Mouse (Mus musculus) erythroblast, embryonic 14.5 days (primary cell): ENCODE results near the gene Rbfox1. TPM values are rescaled to one million over a fixed set of nuclear protein-coding genes. Genes with fewer than 3 reads are reported as not detected.

Experiments used
- H3K27me3 ChIP-seq: 2 replicates; pipeline ENCODE4 v1.6.1; 2012; ENCODE audit warnings: inconsistent platforms; ENCODE audit not compliant: control insufficient read depth
- H3K36me3 ChIP-seq: 2 replicates; pipeline ENCODE4 v1.6.1; 2012; ENCODE audit warnings: mild to moderate bottlenecking, inconsistent platforms; ENCODE audit not compliant: control insufficient read depth
- H3K4me1 ChIP-seq: 2 replicates; pipeline ENCODE4 v1.6.1; 2012; ENCODE audit warnings: inconsistent platforms; ENCODE audit not compliant: control insufficient read depth
- H3K4me3 ChIP-seq: replicated peaks from 2 replicates; pipeline ENCODE3; 2012; ENCODE audit warnings: moderate library complexity, mild to moderate bottlenecking, inconsistent platforms
- H3K9me3 ChIP-seq: 2 replicates; pipeline ENCODE4 v1.6.1; 2012; ENCODE audit warnings: low read length, inconsistent platforms, mixed read lengths; ENCODE audit not compliant: control insufficient read depth
- GATA1 ChIP-seq: IDR thresholded peaks from 2 replicates; pipeline ENCODE4 v1.6.1; 2012; ENCODE audit warnings: low read length, inconsistent platforms, mixed read lengths
- TAL1 ChIP-seq: IDR thresholded peaks from 3 replicates; pipeline ENCODE4 v1.6.1; 2012; ENCODE audit warnings: low read length, inconsistent platforms, mixed read lengths
- polyA plus RNA-seq: library from polyadenylated mRNA; stranded (reverse); fragments of >175 nt; gene quantifications from 2 replicates; pipeline ENCODE4 v1.2.3, GENCODE M21; 2012

Rbfox1 gene
- polyA plus RNA-seq, 1 experiment, result not detected

- TF ChIP-seq TAL1 (no peak), GATA1 (no peak)
- H3K36me3 ChIP-seq, result no peaks in the 10 kb centered on the region
Observed at GRCm38 (mm10) chr16:6648753-6649152, 763.6 kb downstream of the Rbfox1 start.

DNA sequence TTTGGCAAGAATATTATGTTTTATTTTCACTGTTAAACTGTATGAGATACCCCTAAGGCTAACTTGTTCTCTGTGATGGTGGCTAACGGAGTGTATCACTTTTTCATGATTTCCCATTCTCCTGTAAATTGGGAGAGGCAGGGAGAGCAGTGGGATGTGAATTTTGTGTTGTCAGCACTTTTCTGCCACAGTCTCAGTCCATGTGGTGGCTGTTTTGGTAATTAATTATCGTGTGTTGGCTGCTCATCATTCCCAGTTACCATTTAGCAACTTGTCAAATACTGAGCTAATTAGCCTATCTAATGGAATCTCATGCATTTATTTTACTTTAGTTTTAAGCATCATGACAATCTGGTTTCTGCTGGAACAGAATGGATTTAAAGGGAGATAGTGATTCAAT, 773.4 kb downstream of the Rbfox1 start:
- H3K4me3 ChIP-seq, result no peak overlapping the region
- TF ChIP-seq GATA1 (no peak), TAL1 (no peak)
- H3K9me3 ChIP-seq, result 0 out of 2 replicates have a peak, but pooled peaks cover 2% of the 10 kb centered on the region
- H3K4me1 ChIP-seq, result no peaks in the 10 kb centered on the region
- no peaks in the 10 kb centered on the region for H3K36me3 ChIP-seq
- no peaks in the 10 kb centered on the region for H3K27me3 ChIP-seq

More at GRCm38 (mm10) chr16:6648753-6649152, 763.6 kb downstream of the Rbfox1 start:
- Histone ChIP-seq H3K4me1 (no peaks in the 10 kb centered on the region), H3K27me3 (no peaks in the 10 kb centered on the region), H3K9me3 (peaks cover 8% of the 10 kb centered on the region), H3K4me3 (no peak overlapping the region)

- TF ChIP-seq GATA1, result no peak
- no peak for TF ChIP-seq TAL1
- H3K4me1 ChIP-seq, result no peaks in the 10 kb centered on the region
- H3K27me3 ChIP-seq, result no peaks in the 10 kb centered on the region
- no peak overlapping the region for H3K4me3 ChIP-seq
- H3K9me3 ChIP-seq, result 0 out of 2 replicates have a peak, but pooled peaks cover 2% of the 10 kb centered on the region
- no peaks in the 10 kb centered on the region for H3K36me3 ChIP-seq
Observed at GRCm38 (mm10) chr16:6686076-6686757, 801.1 kb downstream of the Rbfox1 start.

DNA sequence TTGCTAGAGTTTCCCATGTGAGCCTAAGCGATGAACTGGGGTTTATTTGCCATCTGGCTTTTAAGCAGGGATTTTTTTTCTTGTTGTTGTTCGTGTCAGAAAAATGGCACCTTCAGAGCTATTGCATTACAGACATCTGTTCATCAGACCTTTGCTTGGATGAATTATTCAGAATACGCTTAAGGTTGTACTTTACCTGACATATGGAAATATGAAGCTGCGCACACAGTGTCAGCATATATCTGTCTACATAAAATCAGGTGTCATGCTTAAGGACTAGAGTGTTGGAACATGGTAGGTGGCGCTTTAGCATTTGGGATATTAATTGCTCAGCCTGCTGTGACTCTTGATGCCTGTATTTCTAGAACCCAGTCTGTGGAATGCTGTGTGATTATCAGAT, 819.7 kb downstream of the Rbfox1 start:
- H3K27me3 ChIP-seq, result no peaks in the 10 kb centered on the region
- no peaks in the 10 kb centered on the region for H3K9me3 ChIP-seq
- no peaks in the 10 kb centered on the region for H3K4me1 ChIP-seq
- no peak overlapping the region for H3K4me3 ChIP-seq
- no peaks in the 10 kb centered on the region for H3K36me3 ChIP-seq
- no peak for TF ChIP-seq TAL1
- no peak for TF ChIP-seq GATA1

GRCm38 (mm10) chr16:6712341-6712740, 827.2 kb downstream of the Rbfox1 start:
- H3K36me3 ChIP-seq, result no peaks in the 10 kb centered on the region
- H3K4me1 ChIP-seq, result no peaks in the 10 kb centered on the region
- no peak for TF ChIP-seq TAL1
- no peak for TF ChIP-seq GATA1
- no peaks in the 10 kb centered on the region for H3K9me3 ChIP-seq
- H3K27me3 ChIP-seq, result no peaks in the 10 kb centered on the region
- H3K4me3 ChIP-seq, result no peak overlapping the region

DNA sequence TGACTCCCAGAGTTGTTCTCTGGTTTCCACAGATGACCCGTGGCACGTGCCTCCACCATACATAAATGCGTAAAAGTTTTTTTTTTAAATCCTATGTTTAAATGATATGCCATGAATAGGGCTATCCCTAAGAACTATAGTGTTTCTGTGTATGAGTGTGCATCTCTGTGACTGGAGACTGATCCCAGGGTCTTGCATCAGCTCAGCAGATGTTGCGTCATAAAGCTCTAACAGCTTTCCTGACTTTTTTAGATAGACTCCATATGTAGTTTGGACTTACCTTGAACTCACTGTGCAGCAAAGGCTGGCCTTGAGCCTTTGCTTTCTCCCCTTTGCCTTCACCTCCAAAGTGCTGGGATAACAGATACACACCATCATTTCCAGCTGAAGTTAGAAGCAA, 830.1 kb downstream of the Rbfox1 start:
- no peak for TF ChIP-seq GATA1
- TF ChIP-seq TAL1, result no peak

DNA sequence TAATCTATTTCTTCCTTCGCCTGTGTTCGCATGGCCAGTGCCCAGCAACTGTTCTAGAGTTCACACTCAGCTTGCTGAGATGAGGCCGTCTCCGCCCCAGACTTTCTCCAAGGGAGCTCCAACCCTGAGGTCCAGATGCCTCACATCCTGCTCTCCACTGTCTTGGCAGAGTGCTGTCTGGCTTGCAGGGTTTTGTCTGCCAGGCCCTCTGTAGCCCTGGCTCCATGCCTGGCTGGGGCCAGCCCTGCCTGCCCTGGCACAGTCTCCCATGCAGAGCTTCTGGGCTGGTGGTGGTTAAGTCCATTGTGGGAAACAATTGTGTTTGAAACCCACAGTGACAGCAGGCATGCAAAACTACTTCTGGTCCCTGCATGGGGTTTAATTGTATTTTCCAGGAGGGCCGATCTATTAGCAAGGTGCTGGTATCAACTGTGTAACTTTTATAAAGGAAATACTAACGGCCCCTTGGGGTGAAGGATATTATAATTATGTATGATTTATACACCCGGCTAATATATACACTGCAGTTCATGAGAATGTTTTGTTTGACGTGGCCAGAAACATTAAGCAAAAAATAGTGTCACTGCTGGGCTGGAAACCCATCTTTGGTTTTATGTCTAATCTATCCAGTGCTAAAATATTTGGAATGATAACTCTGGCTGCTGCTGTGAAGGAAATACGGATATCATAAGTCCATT, 831.2 kb downstream of the Rbfox1 start:
- Histone ChIP-seq H3K36me3 (no peaks in the 10 kb centered on the region), H3K9me3 (no peaks in the 10 kb centered on the region), H3K4me1 (no peaks in the 10 kb centered on the region), H3K4me3 (no peak overlapping the region), H3K27me3 (no peaks in the 10 kb centered on the region)
- no peak for TF ChIP-seq GATA1
- no peak for TF ChIP-seq TAL1

More for the DNA sequence above, 830.1 kb downstream of the Rbfox1 start:
- no peaks in the 10 kb centered on the region for H3K9me3 ChIP-seq
- no peaks in the 10 kb centered on the region for H3K27me3 ChIP-seq
- no peaks in the 10 kb centered on the region for H3K36me3 ChIP-seq
- H3K4me3 ChIP-seq, result no peak overlapping the region
- H3K4me1 ChIP-seq, result no peaks in the 10 kb centered on the region

GRCm38 (mm10) chr16:6719027-6719426, 833.9 kb downstream of the Rbfox1 start:
- no peaks in the 10 kb centered on the region for H3K4me1 ChIP-seq
- no peaks in the 10 kb centered on the region for H3K27me3 ChIP-seq
- no peak overlapping the region for H3K4me3 ChIP-seq
- no peaks in the 10 kb centered on the region for H3K9me3 ChIP-seq
- no peaks in the 10 kb centered on the region for H3K36me3 ChIP-seq
- TF ChIP-seq GATA1 (no peak), TAL1 (no peak)

GRCm38 (mm10) chr16:6732646-6733045, 847.5 kb downstream of the Rbfox1 start:
- Histone ChIP-seq H3K4me3 (no peak overlapping the region), H3K4me1 (no peaks in the 10 kb centered on the region), H3K36me3 (no peaks in the 10 kb centered on the region), H3K27me3 (no peaks in the 10 kb centered on the region), H3K9me3 (no peaks in the 10 kb centered on the region; the same call in 1 of the 2 replicates)
- no peak for TF ChIP-seq TAL1
- no peak for TF ChIP-seq GATA1
